Mouse (Mus musculus): ENCODE results near the gene Adap1.
"Not testable (repeated sequence)": the region's sequence is repeated elsewhere in the genome, so short reads cannot be mapped to it uniquely, and the experiment has no call there.

Adap1 gene

GRCm38 (mm10) chr5:139349713-139350112, 24.3 kb upstream of the Adap1 start:
- DNase-seq: no peak

- DNase-seq: no peak
Observed at GRCm38 (mm10) chr5:139347225-139347624, 21.8 kb upstream of the Adap1 start.

- no peak for DNase-seq
Observed at GRCm38 (mm10) chr5:139345364-139345714, 19.9 kb upstream of the Adap1 start.

- peak; percentile 91 for DNase-seq
Observed at GRCm38 (mm10) chr5:139344687-139345363, 19.4 kb upstream of the Adap1 start.

GRCm38 (mm10) chr5:139344021-139344686, 18.7 kb upstream of the Adap1 start:
- peak; percentile 75 for DNase-seq

- DNase-seq: peak; percentile 50
Observed at GRCm38 (mm10) chr5:139338891-139339290, 13.5 kb upstream of the Adap1 start.

- peak; percentile 69 for DNase-seq
Observed at GRCm38 (mm10) chr5:139338403-139338802, 13.0 kb upstream of the Adap1 start.

DNA sequence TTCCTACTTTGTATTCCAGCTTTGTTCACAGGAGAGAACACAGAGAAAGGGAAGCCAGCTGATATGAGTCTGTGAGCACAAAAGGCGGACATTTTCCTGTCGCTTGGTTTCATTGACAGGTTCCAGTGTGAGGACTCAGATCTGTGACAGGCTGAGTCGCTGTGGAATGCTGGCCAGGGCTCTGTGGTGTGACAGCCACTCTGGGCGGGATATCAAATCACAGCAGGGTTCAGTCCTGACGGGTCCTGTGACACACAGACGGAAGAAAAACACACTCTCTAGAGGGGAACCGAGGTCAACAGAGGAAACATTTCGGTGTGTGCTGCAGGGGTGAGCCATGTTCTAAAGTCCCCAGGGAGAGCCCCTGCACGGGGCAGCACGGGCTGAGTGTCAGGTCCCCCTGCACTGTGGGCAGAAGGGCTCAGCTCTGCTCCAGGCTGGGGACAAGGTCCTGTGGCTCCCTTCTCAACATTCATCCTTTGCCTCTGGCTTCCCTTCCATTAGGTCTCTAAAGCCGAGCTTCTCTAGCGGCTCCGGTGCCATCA, 12.5 kb upstream of the Adap1 start:
- DNase-seq: peak; percentile 89

- no peak for DNase-seq
Observed at GRCm38 (mm10) chr5:139335634-139336033, 10.2 kb upstream of the Adap1 start.

DNA sequence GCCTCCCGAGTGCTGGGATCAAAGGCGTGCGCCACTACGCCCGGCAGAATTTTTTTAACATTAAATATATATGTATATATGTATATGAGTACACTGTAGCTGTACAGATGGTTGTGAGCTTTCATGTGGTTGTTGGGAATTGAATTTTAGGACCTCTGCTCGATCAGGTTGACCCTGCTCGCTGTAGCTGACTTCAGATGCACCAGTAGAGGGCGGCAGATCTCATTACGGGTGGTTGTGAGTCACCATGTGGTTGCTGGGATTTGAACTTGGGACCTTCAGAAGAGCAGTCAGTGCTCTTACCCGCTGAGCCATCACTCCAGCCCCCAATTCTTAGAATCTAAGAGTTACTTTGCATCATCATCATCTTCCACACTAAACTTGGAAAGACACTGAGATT, 9.0 kb upstream of the Adap1 start:
- DNase-seq: not testable (repeated sequence)

DNA sequence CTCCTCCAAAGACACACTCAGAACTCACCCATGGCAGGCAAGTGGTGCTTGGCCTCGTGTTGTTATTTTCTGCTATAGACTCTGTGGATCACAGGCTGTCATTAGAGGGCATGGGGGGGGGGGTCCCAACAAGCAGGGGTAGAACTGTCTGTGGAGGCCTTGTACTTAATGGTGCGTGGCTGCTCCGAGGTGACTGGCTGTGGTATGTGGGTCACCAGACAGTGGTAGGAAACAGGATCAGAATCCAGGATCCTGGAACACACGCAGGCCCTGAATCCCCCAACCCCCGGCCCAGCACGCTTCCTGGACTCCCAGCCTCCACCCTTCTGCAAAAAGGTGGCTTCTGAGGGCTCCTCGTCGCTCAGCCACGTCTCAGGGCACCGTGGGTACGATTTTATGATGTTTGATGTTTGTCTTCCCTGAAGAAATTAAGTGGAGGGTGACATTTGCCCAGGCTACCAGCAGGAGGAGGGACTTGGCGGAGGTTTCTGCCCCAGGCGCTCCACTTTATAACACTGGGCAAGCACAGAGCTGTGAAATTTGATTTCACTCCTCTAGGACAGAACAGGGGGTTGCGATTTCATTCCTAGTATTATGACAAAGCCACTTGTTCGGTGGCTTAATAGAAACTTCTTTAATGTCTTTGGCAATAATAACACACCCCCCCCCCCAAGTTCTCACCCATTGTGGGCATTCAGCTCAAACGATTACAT, 8.0 kb upstream of the Adap1 start:
- DNase-seq: no peak

- no peak for DNase-seq
Observed at GRCm38 (mm10) chr5:139332590-139333272, 7.3 kb upstream of the Adap1 start.

DNA sequence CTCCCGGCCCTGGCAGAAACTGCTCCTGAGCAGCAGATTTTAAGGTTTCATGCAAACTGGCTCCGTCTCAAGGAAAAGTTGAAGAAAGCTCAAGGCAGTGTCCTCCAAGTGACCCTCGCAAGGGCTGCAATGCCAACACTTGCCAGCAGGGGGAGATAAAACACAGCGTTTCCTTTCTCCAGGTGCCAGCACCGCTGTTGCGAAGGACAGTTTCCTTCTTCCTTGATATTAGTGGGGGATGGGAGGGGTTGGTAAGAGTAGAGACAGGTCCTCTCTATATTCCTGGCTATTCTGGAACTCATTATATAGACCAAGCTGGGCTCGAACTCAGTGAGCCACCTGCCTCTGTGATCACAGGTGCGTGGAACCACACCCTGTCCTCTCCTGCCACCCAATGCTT, 6.3 kb upstream of the Adap1 start:
- DNase-seq: peak; percentile 74

DNA sequence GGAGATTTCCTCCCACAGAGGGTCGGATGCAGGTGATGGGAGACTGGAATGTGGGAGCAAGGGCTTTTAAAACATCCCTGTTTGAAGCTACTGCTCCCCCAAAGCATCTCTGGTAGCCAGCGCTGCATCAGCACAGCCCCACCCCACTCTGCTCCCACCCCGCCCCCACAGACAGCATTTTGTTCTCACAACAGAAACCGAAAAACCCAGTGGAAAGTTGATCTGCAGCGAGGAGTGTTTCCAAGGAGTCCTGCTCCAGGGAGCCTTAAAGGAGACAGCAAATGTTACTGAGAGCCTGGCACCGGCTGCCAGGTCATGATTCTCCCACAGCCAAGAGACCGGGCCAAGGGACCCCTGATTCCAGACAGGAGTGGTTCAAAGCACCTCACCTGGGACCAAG, 5.3 kb upstream of the Adap1 start:
- no peak for DNase-seq

DNA sequence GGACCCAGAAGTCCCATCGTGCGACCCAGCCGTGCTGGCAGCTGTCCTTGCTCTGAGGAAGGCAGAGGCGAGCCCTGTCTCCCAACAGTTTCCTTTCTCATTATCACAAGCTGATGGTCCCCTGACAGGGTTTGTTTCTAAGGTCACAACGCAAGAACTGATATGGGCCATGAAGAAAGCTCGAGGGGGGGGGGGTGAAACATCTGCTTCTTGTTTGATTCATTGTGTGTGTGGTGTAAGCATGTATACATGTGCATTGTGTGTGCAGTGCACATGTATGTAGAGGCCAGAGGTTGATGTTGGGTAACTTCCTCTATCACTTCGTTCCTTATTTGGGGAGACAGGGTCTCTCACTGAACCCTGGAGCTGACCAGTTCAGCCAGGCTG, 2.2 kb upstream of the Adap1 start:
- peak; percentile 12 for DNase-seq

GRCm38 (mm10) chr5:139326986-139327633, 1.7 kb upstream of the Adap1 start:
- DNase-seq: peak; percentile 52

DNA sequence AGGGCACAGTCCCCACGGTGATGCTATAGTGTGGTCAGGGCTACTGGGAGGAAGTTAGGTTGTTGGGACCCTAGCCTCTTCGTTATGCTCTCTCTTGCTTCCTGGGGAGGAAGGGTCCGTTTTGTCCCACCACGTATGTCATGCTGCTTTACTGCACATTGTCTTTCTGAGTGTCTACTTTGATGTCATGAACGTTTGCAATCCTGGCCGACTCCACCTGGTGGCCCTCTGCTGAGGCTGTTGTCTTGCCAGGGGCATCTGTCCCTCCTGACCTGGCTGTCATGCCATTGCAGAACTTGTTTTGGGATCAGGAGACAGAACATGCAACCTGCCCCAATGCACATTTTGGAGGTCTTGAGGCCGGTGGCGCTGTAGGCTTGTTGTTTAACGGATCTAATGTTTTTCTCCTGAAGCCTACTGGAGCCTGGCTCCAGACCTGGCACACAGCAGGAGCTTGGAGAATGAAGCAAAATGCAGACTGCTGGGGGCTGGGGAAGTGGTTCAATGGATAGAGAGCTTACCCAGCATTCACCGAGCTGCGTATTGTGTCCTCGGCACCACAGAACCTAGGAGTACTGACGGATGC, 782 bp upstream of the Adap1 start:
- DNase-seq: peak; percentile 69

DNA sequence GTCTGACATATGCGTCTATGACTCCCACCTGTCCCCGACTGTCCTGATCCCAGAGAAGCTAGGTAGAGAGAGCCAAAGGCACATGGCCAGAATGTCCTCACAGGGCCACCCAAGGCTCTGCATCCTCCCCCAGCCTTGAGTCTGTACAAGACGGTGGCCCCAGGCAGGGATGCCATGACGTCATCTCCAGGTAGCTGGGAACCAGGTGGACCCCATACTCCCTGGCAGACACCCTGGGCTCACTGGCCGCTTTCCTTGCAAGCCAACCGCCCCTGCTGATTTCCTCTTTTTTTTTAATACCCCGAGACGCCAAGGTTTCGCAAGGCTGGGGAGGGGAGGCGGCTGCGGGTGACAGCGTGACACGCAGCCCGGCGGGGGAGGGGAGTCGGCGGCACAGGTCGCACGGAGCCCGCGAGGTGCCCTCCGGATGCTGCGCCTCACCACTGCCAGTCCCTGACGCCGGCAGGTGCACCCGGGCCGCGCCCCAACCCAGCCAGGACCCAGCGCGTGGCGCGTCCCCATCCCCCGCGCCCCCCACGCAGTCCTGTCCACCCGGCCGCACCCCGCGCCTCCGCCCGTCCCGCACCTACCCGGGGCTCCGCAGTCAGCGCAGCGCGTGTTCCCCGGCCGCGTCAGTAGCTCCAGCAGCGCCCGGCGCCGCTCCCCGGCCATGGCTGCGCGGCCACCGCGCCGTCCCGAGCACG, 579 bp downstream of the Adap1 start:
- peak; percentile 89 for DNase-seq

GRCm38 (mm10) chr5:139324045-139324491, 1.4 kb downstream of the Adap1 start:
- peak; percentile 77 for DNase-seq

DNA sequence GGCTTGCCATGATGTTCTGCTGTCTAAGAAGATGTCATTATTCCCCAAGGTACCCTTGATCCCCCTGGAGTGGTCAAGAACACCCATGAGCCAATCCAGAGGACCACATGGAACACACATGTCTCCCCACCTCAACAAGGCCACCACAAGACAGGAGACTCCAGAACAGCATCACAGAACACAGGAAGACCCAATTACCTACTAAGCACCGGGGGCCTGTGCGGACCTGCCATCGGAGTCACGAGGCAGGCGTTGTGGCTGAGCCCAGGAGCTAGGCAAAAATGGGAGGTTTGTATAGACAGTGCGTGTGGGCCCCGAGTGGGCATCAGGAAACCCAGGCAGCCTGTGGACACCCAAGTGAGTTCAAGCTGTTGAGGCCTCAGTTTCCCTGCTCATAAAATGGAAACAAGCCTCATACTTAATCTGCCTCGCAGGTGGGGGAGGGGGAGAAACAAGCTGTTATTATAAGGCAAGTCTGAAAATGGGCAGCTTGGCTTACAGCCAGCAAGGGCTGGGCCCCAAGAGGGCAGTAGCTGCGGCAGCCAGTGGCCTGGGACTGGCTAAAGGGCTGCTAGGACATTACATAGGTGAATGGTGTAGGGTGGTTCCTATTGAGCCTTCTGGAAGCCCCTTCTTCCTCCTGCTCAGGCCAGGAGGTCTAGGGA, 2.0 kb downstream of the Adap1 start:
- DNase-seq: peak; percentile 77

DNA sequence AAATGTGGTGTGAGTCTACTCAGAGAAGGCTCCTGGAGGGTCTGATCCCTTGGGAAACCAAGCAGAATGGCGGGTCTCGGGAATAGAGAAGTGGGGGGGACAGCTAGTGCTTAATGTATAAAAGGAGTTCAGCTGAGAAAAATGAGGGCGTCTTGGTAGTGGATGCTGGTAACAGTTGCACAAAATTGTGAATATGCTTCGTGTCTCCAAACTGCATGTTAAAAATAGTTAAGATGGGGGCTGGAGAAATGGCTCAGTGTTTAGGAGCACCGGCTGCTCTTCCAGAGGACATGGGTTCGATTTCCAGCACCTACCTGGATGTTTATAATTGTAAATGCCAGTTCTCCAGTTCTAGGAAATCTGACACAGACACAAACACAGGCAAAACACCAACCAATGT, 4.1 kb downstream of the Adap1 start:
- no peak for DNase-seq
